Mouse (Mus musculus): ENCODE measurements around the gene Scube3. TPM values are rescaled to one million over a fixed set of nuclear protein-coding genes. Genes with fewer than 3 reads are reported as not detected.
"Not testable (repeated sequence)": the region's sequence is repeated elsewhere in the genome, so short reads cannot be mapped to it uniquely, and the experiment has no call there.

Scube3 gene
- polyA plus RNA-seq, 1 experiment = not detected

DNA sequence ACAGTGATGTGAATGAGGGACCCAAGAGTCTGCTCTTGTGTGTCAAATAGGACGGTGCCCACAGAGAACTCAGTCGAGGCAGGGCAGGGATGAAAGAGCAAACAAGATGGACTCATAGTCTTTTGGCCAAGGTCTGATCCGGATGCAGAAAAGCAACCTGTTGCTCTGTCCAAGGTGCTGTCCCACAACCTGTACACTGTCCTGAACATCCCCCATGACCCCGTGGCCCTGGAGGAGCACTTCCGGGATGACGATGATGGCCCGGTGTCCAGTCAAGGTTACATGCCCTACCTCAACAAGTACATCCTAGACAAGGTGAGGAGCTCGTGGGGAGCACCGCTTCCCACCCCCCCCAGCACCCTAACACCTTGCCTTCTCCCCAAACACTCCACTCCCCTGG, 74.8 kb downstream of the Scube3 start:
- Histone ChIP-seq H3K4me3 (replicated peaks) (no peak overlapping the region), H3K9me3 (ENCODE audit: control insufficient read depth, low read length) (no peaks in the 10 kb centered on the region), H3K36me3 (ENCODE audit: control insufficient read depth) (no peaks in the 10 kb centered on the region), H3K27me3 (ENCODE audit: control insufficient read depth) (no peaks in the 10 kb centered on the region; the same call in 1 of the 2 replicates), H3K4me1 (ENCODE audit: control insufficient read depth) (peaks cover 24% of the 10 kb centered on the region)
- TF ChIP-seq TAL1 (IDR thresholded peaks at IDR 0.05; ENCODE audit: low read length) = no peak
- no peak for TF ChIP-seq GATA1 (IDR thresholded peaks at IDR 0.05; ENCODE audit: low read length)

DNA sequence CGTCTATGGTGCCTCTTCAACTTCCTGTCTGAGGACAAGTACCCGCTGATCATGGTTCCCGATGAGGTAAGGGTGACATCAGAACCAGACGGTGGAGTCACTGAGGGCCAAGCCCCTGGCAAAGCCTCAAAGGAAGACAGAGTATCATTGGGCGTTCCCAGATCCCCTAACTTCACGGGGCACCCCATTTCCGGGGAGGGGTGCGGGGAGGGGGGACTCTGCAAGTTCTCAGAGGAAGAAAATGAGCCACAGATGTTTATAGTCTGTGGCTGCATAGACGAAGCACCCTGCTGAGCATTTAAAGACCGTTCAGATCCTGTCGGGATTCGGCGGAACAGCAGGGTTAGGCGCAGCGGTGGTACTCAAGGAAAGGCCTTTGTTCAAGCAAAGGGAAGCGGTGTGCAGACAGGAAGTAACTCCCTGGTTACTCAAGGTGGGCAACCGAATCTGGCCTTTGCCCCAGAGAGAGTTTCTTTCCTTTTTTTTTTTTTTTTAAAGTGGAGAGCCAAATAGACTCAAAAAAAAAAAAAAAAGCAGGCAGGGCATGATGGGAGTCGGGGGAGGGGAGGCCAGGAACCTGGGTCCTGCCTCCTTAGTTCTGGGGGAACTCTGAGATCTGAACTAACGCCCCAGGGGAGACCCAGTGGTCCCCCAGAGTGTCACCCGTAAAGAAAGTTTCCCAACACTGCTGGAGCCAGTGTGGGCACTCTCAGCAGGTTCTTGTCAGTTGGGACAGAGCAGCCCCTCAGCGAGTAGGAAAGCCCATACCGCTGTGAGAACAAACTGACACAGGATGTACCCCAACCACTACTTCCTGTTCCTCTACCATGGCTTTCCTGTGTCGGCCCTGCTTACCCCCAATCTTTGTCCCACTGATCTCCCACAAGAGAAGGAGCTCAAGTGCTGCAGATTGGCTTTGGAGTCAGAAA, 76.0 kb downstream of the Scube3 start:
- Histone ChIP-seq H3K4me1 (ENCODE audit: control insufficient read depth) (peaks cover 20% of the 10 kb centered on the region), H3K9me3 (ENCODE audit: control insufficient read depth, low read length) (no peaks in the 10 kb centered on the region), H3K36me3 (ENCODE audit: control insufficient read depth) (no peaks in the 10 kb centered on the region), H3K27me3 (ENCODE audit: control insufficient read depth) (no peaks in the 10 kb centered on the region; the same call in 1 of the 2 replicates), H3K4me3 (replicated peaks) (peak overlapping the region; percentile 4)
- TF ChIP-seq GATA1 (IDR thresholded peaks at IDR 0.05; ENCODE audit: low read length) (no peak), TAL1 (IDR thresholded peaks at IDR 0.05; ENCODE audit: low read length) (no peak)

DNA sequence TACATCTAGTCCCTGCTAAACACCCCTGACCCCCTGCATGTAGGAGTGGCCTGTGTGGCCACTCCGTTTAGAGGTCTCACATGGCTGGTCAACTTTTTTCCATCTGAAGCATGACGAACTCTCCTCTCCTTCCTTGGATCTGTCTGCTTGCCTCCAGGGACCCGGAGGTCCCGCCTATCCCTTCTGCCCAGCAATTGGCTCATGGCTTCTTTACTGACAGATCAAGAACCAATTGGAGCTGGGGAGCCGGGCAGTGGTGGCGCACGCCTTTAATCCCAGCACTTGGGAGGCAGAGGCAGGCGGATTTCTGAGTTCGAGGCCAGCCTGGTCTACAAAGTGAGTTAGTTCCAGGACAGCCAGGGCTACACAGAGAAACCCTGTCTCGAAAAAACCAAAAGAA, 80.5 kb downstream of the Scube3 start:
- H3K9me3 ChIP-seq (ENCODE audit: control insufficient read depth, low read length); H3K27me3 ChIP-seq (ENCODE audit: control insufficient read depth); H3K4me3 ChIP-seq (replicated peaks); H3K36me3 ChIP-seq (ENCODE audit: control insufficient read depth): not testable (repeated sequence)
- H3K4me1 ChIP-seq (ENCODE audit: control insufficient read depth) = peaks cover 43% of the 10 kb centered on the region

DNA sequence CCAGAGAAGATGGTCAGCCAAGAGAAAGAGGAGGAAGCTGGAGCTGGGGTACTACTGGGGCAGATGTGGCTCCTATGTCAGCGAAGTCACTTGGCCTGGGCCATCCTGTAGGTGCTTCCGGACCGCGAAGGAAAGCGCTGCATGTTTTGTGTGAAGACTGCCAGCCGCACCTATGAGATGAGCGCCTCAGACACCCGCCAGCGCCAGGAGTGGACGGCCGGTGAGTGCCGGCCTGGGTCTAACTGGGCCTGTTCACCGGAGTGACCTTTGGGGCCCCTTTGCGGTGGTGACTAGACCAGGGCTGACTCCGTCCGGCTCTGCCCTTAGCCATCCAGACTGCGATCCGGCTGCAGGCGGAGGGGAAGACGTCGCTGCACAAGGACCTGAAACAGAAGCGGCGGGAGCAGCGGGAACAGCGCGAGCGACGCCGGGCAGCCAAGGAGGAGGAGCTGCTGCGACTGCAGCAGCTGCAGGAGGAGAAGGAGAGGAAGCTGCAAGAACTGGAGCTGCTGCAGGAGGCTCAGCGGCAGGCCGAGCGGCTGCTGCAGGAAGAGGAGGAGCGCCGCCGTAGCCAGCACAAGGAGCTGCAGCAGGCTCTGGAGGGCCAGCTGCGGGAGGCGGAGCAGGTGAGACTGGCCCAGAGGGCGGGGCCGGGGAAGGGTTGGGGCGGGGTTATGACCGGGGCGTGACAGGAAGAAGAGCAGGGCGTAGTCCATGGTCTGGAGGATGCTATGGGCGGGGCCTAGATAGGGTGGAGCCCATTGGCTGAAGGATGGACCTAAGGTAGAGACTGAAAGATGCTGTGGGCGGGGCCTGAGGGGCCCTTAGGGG, 81.8 kb downstream of the Scube3 start:
- peaks cover 3% of the 10 kb centered on the region for H3K36me3 ChIP-seq (ENCODE audit: control insufficient read depth)
- TF ChIP-seq GATA1 (IDR thresholded peaks at IDR 0.05; ENCODE audit: low read length) (no peak), TAL1 (IDR thresholded peaks at IDR 0.05; ENCODE audit: low read length) (no peak)
- H3K9me3 ChIP-seq (ENCODE audit: control insufficient read depth, low read length) = peaks cover 2% of the 10 kb centered on the region; the same call in 1 of the 2 replicates
- H3K4me3 ChIP-seq (replicated peaks) = peak overlapping the region; percentile 65
- no peaks in the 10 kb centered on the region for H3K27me3 ChIP-seq (ENCODE audit: control insufficient read depth)
- peaks cover 36% of the 10 kb centered on the region for H3K4me1 ChIP-seq (ENCODE audit: control insufficient read depth)

Other genes starting within 250 kb of the Scube3 start
- gene Anks1, start 232.8 kb upstream of the Scube3 start, polyA plus RNA-seq (2012) = 0.30 and 0.39 TPM in 2 replicates
- 5.0 and 6.3 TPM in 2 replicates for gene Taf11, start 232.3 kb upstream of the Scube3 start, polyA plus RNA-seq (2012)
- gene Tcp11, start 61.5 kb upstream of the Scube3 start, polyA plus RNA-seq (2012) = not detected in 2 replicates
- 0.39 and 0.46 TPM in 2 replicates for gene Zfp523, start 35.0 kb downstream of the Scube3 start, polyA plus RNA-seq (2012)
- 0.53 and 0.80 TPM in 2 replicates for gene Def6, start 65.6 kb downstream of the Scube3 start, polyA plus RNA-seq (2012)
- 5.3 and 6.6 TPM in 2 replicates for gene Ppard, start 90.6 kb downstream of the Scube3 start, polyA plus RNA-seq (2012)
- gene Fance, start 171.4 kb downstream of the Scube3 start, polyA plus RNA-seq (2012) = 1.7 and 3.6 TPM in 2 replicates
- 529 and 604 TPM in 2 replicates for gene Rpl10a, start 186.3 kb downstream of the Scube3 start, polyA plus RNA-seq (2012)
- 0.22 and 0.26 TPM in 2 replicates for gene Tead3, start 208.7 kb downstream of the Scube3 start, polyA plus RNA-seq (2012)
- 0.19 and 0.26 TPM in 2 replicates for gene Tulp1, start 223.1 kb downstream of the Scube3 start, polyA plus RNA-seq (2012)

Data from erythroblast, embryonic 14.5 days (primary cell).